Mouse (Mus musculus): ENCODE measurements around the gene Zfp385b. TPM values are rescaled to one million over a fixed set of nuclear protein-coding genes. Genes with fewer than 3 reads are reported as not detected.

Gene Zfp385b
- total and polyA plus RNA-seq, 3 experiments, result not detected

- TF ChIP-seq RCOR1 (conservative IDR thresholded peaks at IDR 0.05; ENCODE audit: low read depth, low read length) (no peak), E2F4 (IDR thresholded peaks at IDR 0.05; ENCODE audit: insufficient replicate concordance, low read depth, low read length) (no peak), UBTF (IDR thresholded peaks at IDR 0.05; ENCODE audit: low read depth, low read length) (no peak), TBP (conservative IDR thresholded peaks at IDR 0.05; ENCODE audit: low read depth, low read length) (no peak), ZMIZ1 (IDR thresholded peaks at IDR 0.05; ENCODE audit: low read depth, low read length) (no peak), GABPA (IDR thresholded peaks at IDR 0.05; ENCODE audit: insufficient replicate concordance, low read depth, low read length) (no peak), POLR2A (IDR thresholded peaks at IDR 0.05; ENCODE audit: low read depth, low read length) (no peak), JUND (conservative IDR thresholded peaks at IDR 0.05; ENCODE audit: low read depth, low read length) (no peak), CHD2 (IDR thresholded peaks at IDR 0.05; ENCODE audit: low read length) (no peak), IRF4 (IDR thresholded peaks at IDR 0.05; ENCODE audit: low read depth, low read length) (no peak), USF1 (IDR thresholded peaks at IDR 0.05; ENCODE audit: low read depth, low read length) (no peak), NRF1 (IDR thresholded peaks at IDR 0.05; ENCODE audit: low read depth, low read length) (no peak), POLR2AphosphoS2 (IDR thresholded peaks at IDR 0.05; ENCODE audit: low read depth, low read length) (no peak), MAZ (IDR thresholded peaks at IDR 0.05; ENCODE audit: low read depth, low read length) (no peak), SIN3A (IDR thresholded peaks at IDR 0.05; ENCODE audit: low read length) (no peak)
- no peak for DNase-seq (ENCODE audit: extremely low read depth)
- Histone ChIP-seq H3K4me1 (ENCODE audit: control insufficient read depth in 1 of 2, insufficient read depth in 2 of 2) (no peaks in the 10 kb centered on the region), H3K36me3 (replicated peaks in 1 of 2; ENCODE audit: control insufficient read depth in 1 of 2, insufficient read depth in 1 of 2, low read length in 1 of 2) (no peaks in the 10 kb centered on the region), H3K79me2 (replicated peaks; ENCODE audit: control insufficient read depth, extremely low read depth, insufficient read depth, poor library complexity, severe bottlenecking) (no peaks in the 10 kb centered on the region), H3K4me3 (replicated peaks in 1 of 3; ENCODE audit: low read depth in 2 of 3, low read length in 2 of 3, poor library complexity in 1 of 3) (no peak overlapping the region), H3K27ac (ENCODE audit: insufficient read depth, low read depth) (no peak overlapping the region), H3K27me3 (replicated peaks) (no peaks in the 10 kb centered on the region), H3K9ac (ENCODE audit: insufficient read depth, low read depth) (no peak overlapping the region), H3K9me3 (replicated peaks; ENCODE audit: low read length) (peaks cover 54% of the 10 kb centered on the region), H3K4me2 (ENCODE audit: insufficient read depth, low read depth, poor library complexity, severe bottlenecking) (no peak overlapping the region)
- in situ Hi-C loops (cut with MboI; ENCODE audit: low pct_ligation_motif_present, low pct_unique_long_range_greater_than_20kb, low sequenced_read_pairs), result no loop called here
- dilution Hi-C loops (cut with MboI; ENCODE audit: extremely low pct_ligation_motif_present, extremely low pct_unique_long_range_greater_than_20kb, low sequenced_read_pairs), result no loop called here
Measured at GRCm38 (mm10) chr2:77758403-77759071, 60.9 kb downstream of the Zfp385b start.

DNA sequence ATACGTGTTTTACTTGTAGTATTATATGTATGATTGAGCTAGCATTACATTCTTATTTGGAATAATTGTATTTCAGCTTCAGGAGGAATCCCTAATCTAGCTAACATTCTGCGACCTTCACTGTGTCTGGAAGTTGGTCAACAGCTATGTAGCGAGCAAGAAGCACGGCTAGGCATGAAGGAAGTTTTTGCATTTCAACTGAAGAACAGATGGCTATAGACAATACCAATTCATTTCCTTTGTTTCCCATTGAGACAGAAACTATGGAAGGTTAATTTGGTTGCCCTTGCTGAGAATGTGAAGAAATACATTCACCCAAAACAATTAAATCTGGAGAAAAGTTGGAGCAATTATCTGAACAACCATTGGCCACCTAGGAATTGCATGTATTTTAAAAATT, 66.9 kb downstream of the Zfp385b start:
- no peak overlapping the region for H3K4me2 ChIP-seq (ENCODE audit: insufficient read depth, low read depth, poor library complexity, severe bottlenecking)
- dilution Hi-C loops (cut with MboI; ENCODE audit: extremely low pct_ligation_motif_present, extremely low pct_unique_long_range_greater_than_20kb, low sequenced_read_pairs) (no loop called here), in situ Hi-C loops (cut with MboI; ENCODE audit: low pct_ligation_motif_present, low pct_unique_long_range_greater_than_20kb, low sequenced_read_pairs) (no loop called here)

More for the DNA sequence above, 66.9 kb downstream of the Zfp385b start:
- H3K9me3 ChIP-seq (replicated peaks; ENCODE audit: low read length), result peaks cover 58% of the 10 kb centered on the region
- no peaks in the 10 kb centered on the region for H3K27me3 ChIP-seq (replicated peaks)
- no peaks in the 10 kb centered on the region for H3K4me1 ChIP-seq (ENCODE audit: control insufficient read depth in 1 of 2, insufficient read depth in 2 of 2)
- H3K36me3 ChIP-seq (replicated peaks in 1 of 2; ENCODE audit: control insufficient read depth in 1 of 2, insufficient read depth in 1 of 2, low read length in 1 of 2), result no peaks in the 10 kb centered on the region
- no peak overlapping the region for H3K4me3 ChIP-seq (replicated peaks in 1 of 3; ENCODE audit: low read depth in 2 of 3, low read length in 2 of 3, poor library complexity in 1 of 3)
- no peak for TF ChIP-seq NRF1 (IDR thresholded peaks at IDR 0.05; ENCODE audit: low read depth, low read length)
- no peak for TF ChIP-seq MEF2A (IDR thresholded peaks at IDR 0.05; ENCODE audit: borderline replicate concordance, low read depth, low read length)
- no peak for TF ChIP-seq CHD2 (IDR thresholded peaks at IDR 0.05; ENCODE audit: low read length)
- TF ChIP-seq ZMIZ1 (IDR thresholded peaks at IDR 0.05; ENCODE audit: low read depth, low read length), result no peak
- no peak for TF ChIP-seq TCF12 (IDR thresholded peaks at IDR 0.05; ENCODE audit: low read depth, low read length)
- no peak for TF ChIP-seq E2F4 (IDR thresholded peaks at IDR 0.05; ENCODE audit: insufficient replicate concordance, low read depth, low read length)
- no peak for TF ChIP-seq MAX (IDR thresholded peaks at IDR 0.05; ENCODE audit: low read length)
- TF ChIP-seq RCOR1 (conservative IDR thresholded peaks at IDR 0.05; ENCODE audit: low read depth, low read length), result no peak
- no peak for TF ChIP-seq MXI1 (IDR thresholded peaks at IDR 0.05; ENCODE audit: low read depth, low read length)
- no peak for TF ChIP-seq POLR2AphosphoS2 (IDR thresholded peaks at IDR 0.05; ENCODE audit: low read depth, low read length)
- TF ChIP-seq USF1 (IDR thresholded peaks at IDR 0.05; ENCODE audit: low read depth, low read length), result no peak
- TF ChIP-seq TBP (conservative IDR thresholded peaks at IDR 0.05; ENCODE audit: low read depth, low read length), result no peak
- TF ChIP-seq MAZ (IDR thresholded peaks at IDR 0.05; ENCODE audit: low read depth, low read length), result no peak
- no peak for TF ChIP-seq GABPA (IDR thresholded peaks at IDR 0.05; ENCODE audit: insufficient replicate concordance, low read depth, low read length)
- TF ChIP-seq EP300 (IDR thresholded peaks at IDR 0.05; ENCODE audit: low read length), result no peak
- TF ChIP-seq ETS1 (conservative IDR thresholded peaks at IDR 0.05; ENCODE audit: low read depth, low read length), result no peak
- no peak for TF ChIP-seq MAFK (IDR thresholded peaks at IDR 0.05; ENCODE audit: insufficient replicate concordance, low read length)
- no peak for TF ChIP-seq BHLHE40 (IDR thresholded peaks at IDR 0.05; ENCODE audit: low read depth, low read length)
- no peak for TF ChIP-seq PAX5 (IDR thresholded peaks at IDR 0.05; ENCODE audit: low read length)
- no peaks in the 10 kb centered on the region for H3K79me2 ChIP-seq (replicated peaks; ENCODE audit: control insufficient read depth, extremely low read depth, insufficient read depth, poor library complexity, severe bottlenecking)
- no peak for DNase-seq (ENCODE audit: extremely low read depth)
- no peak overlapping the region for H3K9ac ChIP-seq (ENCODE audit: insufficient read depth, low read depth)
- no peak overlapping the region for H3K27ac ChIP-seq (ENCODE audit: insufficient read depth, low read depth)

Measured in CH12.LX (cell line).